Mouse (Mus musculus) C3H10T1/2 (cell line): Measurements from ENCODE around the gene Sephs1. TPM values are rescaled to one million over a fixed set of nuclear protein-coding genes. Genes with fewer than 3 reads are reported as not detected.

Experiments
- polyA plus RNA-seq, 2 experiments: library from polyadenylated mRNA; unstranded; fragments of >200 nt; fragmentation: generic; extraction: Trizol; gene quantifications; one replicate each; pipeline ENCODE4 v1.2.1; 2012; ENCODE audit warnings: missing spikeins in 2 of 2

Gene Sephs1
- 10 to 100 TPM in 1 of 2 experiments, 1 to 10 TPM in 1; 7.1 to 22.4 TPM for polyA plus RNA-seq

DNA sequence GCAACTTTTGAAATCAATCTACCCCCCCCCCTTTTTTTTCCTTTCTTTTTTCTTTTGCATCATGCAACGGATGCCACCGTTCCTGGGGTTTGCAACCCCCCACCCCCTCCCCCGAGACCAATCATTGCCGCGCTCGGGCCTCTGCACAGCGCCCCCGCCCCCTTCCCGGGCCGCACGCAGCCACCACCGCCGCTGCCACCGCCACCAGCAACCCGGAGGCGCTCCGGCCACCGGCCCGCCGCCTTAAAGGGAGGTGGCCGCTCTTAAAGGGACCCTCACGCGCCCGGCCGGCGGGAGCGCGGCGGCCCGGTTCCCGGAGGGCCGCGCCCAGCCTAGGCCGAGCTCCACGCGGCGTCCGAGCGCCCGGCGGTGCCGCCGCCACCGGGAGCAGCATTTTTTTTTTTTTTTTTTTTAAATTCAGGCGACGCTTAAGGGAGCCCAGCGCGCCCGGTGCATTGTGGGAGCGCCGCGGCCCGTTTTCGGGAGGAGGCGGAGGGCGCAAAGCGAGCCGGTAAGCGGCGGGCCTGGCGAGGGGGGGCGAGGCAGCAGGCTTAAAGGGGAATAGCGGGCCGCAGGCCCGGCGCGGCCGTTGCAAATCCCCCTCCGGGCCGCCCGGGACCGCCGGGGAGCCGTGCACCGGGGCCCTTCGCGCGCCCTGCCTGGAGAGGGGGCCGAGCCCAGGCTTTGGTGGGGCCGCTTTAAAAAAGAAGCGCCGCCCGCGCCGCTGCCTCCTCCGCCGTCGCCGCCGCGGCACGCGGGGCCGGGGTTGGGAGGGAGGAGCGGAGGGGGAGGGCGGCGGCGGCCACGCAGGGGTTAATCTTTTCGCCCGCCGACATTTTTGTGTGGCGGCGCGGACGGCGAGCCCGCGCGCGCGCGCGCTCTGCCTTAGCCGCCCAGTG, at the start of gene Sephs1:
TSS of gene Sephs1 (plus strand) at position 215 of the 899 bp plus-strand sequence.

GRCm38 (mm10) chr2:4918860-4919739, 37.7 kb downstream of the Sephs1 start, which contains the start of gene Phyh:
Phyh (plus strand) TSS chr2:4919019.

Other genes with a start within 250 kb of the Sephs1 start
- 1 to 10 TPM in 1 of 2 experiments, under 1 TPM in 1; 0.51 to 8.9 TPM for gene Prpf18, start 229.5 kb upstream of the Sephs1 start, polyA plus RNA-seq
- gene Bend7, start 163.7 kb upstream of the Sephs1 start, polyA plus RNA-seq = under 1 TPM in 1 of 2 experiments, not detected in 1; 0.04 TPM
- gene Phyh, start 37.5 kb downstream of the Sephs1 start, polyA plus RNA-seq = under 1 TPM; 0.02 to 0.99 TPM
- under 1 TPM in 1 of 2 experiments, not detected in 1; 0.57 TPM for gene Ucma, start 94.6 kb downstream of the Sephs1 start, polyA plus RNA-seq
- 10 to 100 TPM in 1 of 2 experiments, 1 to 10 TPM in 1; 6.7 to 15.1 TPM for gene Mcm10, start 131.2 kb downstream of the Sephs1 start, polyA plus RNA-seq
- gene Optn, start 182.5 kb downstream of the Sephs1 start, polyA plus RNA-seq = 1 to 10 TPM; 2.9 to 9.1 TPM